Mouse (Mus musculus): ENCODE results near the gene Rassf6.
A peak's percentile ranks its signal among the peaks of the same experiment; 100 is the strongest.
"Not testable (repeated sequence)": the region's sequence is repeated elsewhere in the genome, so short reads cannot be mapped to it uniquely, and the experiment has no call there.

Rassf6 gene

GRCm38 (mm10) chr5:90624708-90625425 lies 15.6 kb downstream of the Rassf6 start:
- DNase-seq (ENCODE audit: low spot score), result no peak

- no peak for DNase-seq (ENCODE audit: low spot score)
Observed at GRCm38 (mm10) chr5:90623209-90623608, 17.2 kb downstream of the Rassf6 start.

GRCm38 (mm10) chr5:90621726-90622125 lies 18.7 kb downstream of the Rassf6 start:
- DNase-seq (ENCODE audit: low spot score), result no peak

- no peak for DNase-seq (ENCODE audit: low spot score)
Observed at GRCm38 (mm10) chr5:90621316-90621715, 19.1 kb downstream of the Rassf6 start.

- no peak for DNase-seq (ENCODE audit: low spot score)
Observed at GRCm38 (mm10) chr5:90617859-90618258, 22.6 kb downstream of the Rassf6 start.

- not testable (repeated sequence) for DNase-seq (ENCODE audit: low spot score)
Observed at GRCm38 (mm10) chr5:90612751-90613150, 27.7 kb downstream of the Rassf6 start.

GRCm38 (mm10) chr5:90611996-90612611 lies 28.4 kb downstream of the Rassf6 start:
- DNase-seq (ENCODE audit: low spot score), result no peak

- no peak for DNase-seq (ENCODE audit: low spot score)
Observed at GRCm38 (mm10) chr5:90611388-90611787, 29.1 kb downstream of the Rassf6 start.

- no peak for DNase-seq (ENCODE audit: low spot score)
Observed at GRCm38 (mm10) chr5:90608906-90609305, 31.6 kb downstream of the Rassf6 start.

GRCm38 (mm10) chr5:90603407-90603923 lies 37.0 kb downstream of the Rassf6 start:
- no peak for DNase-seq (ENCODE audit: low spot score)

GRCm38 (mm10) chr5:90601469-90601868 lies 39.0 kb downstream of the Rassf6 start:
- no peak for DNase-seq (ENCODE audit: low spot score)

- no peak for DNase-seq (ENCODE audit: low spot score)
Observed at GRCm38 (mm10) chr5:90596155-90596554, 44.3 kb downstream of the Rassf6 start.

GRCm38 (mm10) chr5:90594945-90595344 lies 45.5 kb downstream of the Rassf6 start:
- DNase-seq (ENCODE audit: low spot score), result no peak

- no peak for DNase-seq (ENCODE audit: low spot score)
Observed at GRCm38 (mm10) chr5:90591936-90592335, 48.5 kb downstream of the Rassf6 start.

- no peak for DNase-seq (ENCODE audit: low spot score)
Observed at GRCm38 (mm10) chr5:90590676-90591075, 49.8 kb downstream of the Rassf6 start.

GRCm38 (mm10) chr5:90588708-90589595 lies 51.5 kb downstream of the Rassf6 start:
- peak; percentile 83 for DNase-seq (ENCODE audit: low spot score)

- DNase-seq (ENCODE audit: low spot score), result no peak
Observed at GRCm38 (mm10) chr5:90588104-90588503, 52.4 kb downstream of the Rassf6 start.

GRCm38 (mm10) chr5:90586511-90586910 lies 53.9 kb downstream of the Rassf6 start:
- no peak for DNase-seq (ENCODE audit: low spot score)

GRCm38 (mm10) chr5:90584799-90585198 lies 55.7 kb downstream of the Rassf6 start:
- DNase-seq (ENCODE audit: low spot score), result no peak

- no peak for DNase-seq (ENCODE audit: low spot score)
Observed at GRCm38 (mm10) chr5:90582179-90582578, 58.3 kb downstream of the Rassf6 start.

GRCm38 (mm10) chr5:90579556-90579955 lies 60.9 kb downstream of the Rassf6 start:
- no peak for DNase-seq (ENCODE audit: low spot score)

- DNase-seq (ENCODE audit: low spot score), result no peak
Observed at GRCm38 (mm10) chr5:90577751-90578150, 62.7 kb downstream of the Rassf6 start.
